Mouse (Mus musculus): ENCODE measurements at regions not wholly inside any gene's neighbourhood (a gene's known extent, or its start where the extent isn't known, plus 50 kb on each side); places are given as distances from the start of the nearest gene placed in this dataset.

DNA sequence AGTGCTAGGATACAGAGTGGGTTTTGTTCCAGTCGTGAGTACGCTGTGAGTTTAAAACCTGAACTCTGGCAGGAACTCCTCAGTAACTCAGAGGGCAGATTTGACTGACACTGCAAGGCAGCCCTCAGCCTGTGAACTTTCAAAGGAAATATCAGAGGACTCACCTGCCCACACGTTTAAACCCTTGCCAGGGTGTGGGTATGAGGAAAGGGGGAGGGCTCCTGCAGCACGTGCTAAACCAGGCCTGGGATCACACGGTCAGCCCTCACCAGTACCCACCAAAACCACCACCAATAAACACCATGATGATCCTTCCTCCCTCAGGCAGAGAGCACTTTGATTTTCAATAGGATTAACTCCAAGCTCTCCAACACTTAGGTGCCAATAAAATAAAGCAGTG lies 192.8 kb upstream of the Runx1 start:
- no peak for TF ChIP-seq CTCF (IDR thresholded peaks at IDR 0.05)

DNA sequence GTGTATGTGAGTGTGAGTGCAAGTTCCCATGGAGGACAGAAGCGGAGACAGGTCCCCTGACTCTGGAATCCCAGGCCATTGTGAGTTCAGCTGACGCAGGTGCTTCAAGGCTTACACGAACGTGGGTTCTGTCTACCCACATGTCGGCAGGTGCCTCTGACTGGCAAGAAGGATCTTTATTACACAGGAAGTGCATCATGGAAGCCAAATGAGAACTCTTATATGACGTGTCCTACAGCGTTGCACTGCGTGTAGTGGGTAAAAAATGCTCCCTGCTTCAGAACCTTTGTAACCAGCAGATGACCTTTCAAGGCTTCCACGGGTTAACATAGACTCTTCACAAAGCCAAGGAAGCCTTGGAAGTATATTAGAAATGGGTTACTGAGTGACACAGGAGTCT lies 191.1 kb upstream of the Runx1 start:
- WGBS, result 90% methylated on average over 9 of the region's 9 CpGs
- Histone ChIP-seq H3K9me3 (ENCODE audit: low read length) (no peaks in the 10 kb centered on the region), H3K4me2 (ENCODE audit: low read depth, low read length, poor library complexity, severe bottlenecking) (no peak overlapping the region), H3K36me3 (ENCODE audit: insufficient read depth, low read length) (no peaks in the 10 kb centered on the region), H3K9ac (replicated peaks; ENCODE audit: low read length, poor library complexity, severe bottlenecking) (no peak overlapping the region), H3K27me3 (ENCODE audit: insufficient read depth, low read length) (no peaks in the 10 kb centered on the region), H3K4me3 (ENCODE audit: low read depth, low read length) (no peak overlapping the region), H3K4me1 (ENCODE audit: insufficient read depth, low read length) (no peaks in the 10 kb centered on the region), H3K27ac (ENCODE audit: low read depth, low read length) (no peak overlapping the region)
- ATAC-seq (ENCODE audit: low FRiP score), result no peak
- DNase-seq (ENCODE audit: low spot score), result no peak
- TF ChIP-seq CTCF (IDR thresholded peaks at IDR 0.05), result no peak

More for the DNA sequence above, 192.8 kb upstream of the Runx1 start:
- no peaks in the 10 kb centered on the region for H3K4me1 ChIP-seq (ENCODE audit: insufficient read depth, low read length)
- H3K27ac ChIP-seq (ENCODE audit: low read depth, low read length), result no peak overlapping the region
- WGBS, result 49% methylated on average over 5 of the region's 5 CpGs
- no peaks in the 10 kb centered on the region for H3K27me3 ChIP-seq (ENCODE audit: insufficient read depth, low read length)
- H3K9me3 ChIP-seq (ENCODE audit: low read length), result no peaks in the 10 kb centered on the region
- no peaks in the 10 kb centered on the region for H3K36me3 ChIP-seq (ENCODE audit: insufficient read depth, low read length)
- no peak overlapping the region for H3K4me3 ChIP-seq (ENCODE audit: low read depth, low read length)
- ATAC-seq (ENCODE audit: low FRiP score) (no peak), DNase-seq (ENCODE audit: low spot score) (no peak)
- no peak overlapping the region for H3K9ac ChIP-seq (replicated peaks; ENCODE audit: low read length, poor library complexity, severe bottlenecking)
- no peak overlapping the region for H3K4me2 ChIP-seq (ENCODE audit: low read depth, low read length, poor library complexity, severe bottlenecking)

DNA sequence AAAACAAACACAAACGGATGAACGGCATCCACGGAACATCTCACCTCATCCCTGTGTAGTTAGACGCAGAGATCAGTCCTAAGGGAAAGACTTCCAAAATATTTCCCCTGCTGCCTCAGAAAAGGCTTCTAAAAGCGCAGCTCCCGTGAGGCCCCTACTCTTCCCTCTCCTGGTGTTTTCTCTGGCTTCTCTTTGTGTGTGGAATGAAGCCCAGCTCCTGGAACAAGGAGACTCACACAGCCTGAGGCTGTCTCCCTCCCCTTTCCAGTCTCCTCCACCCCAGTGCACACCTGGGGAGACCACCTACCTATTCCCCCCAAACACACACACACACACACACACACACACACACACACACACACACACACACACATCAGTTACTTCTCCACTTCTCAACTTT lies 189.7 kb upstream of the Runx1 start:
- WGBS, result 59% methylated on average over 6 of the region's 6 CpGs
- Histone ChIP-seq H3K9me3 (ENCODE audit: low read length) (no peaks in the 10 kb centered on the region), H3K4me3 (ENCODE audit: low read depth, low read length) (no peak overlapping the region), H3K4me1 (ENCODE audit: insufficient read depth, low read length) (no peaks in the 10 kb centered on the region), H3K36me3 (ENCODE audit: insufficient read depth, low read length) (no peaks in the 10 kb centered on the region), H3K27ac (ENCODE audit: low read depth, low read length) (no peak overlapping the region), H3K27me3 (ENCODE audit: insufficient read depth, low read length) (no peaks in the 10 kb centered on the region), H3K9ac (replicated peaks; ENCODE audit: low read length, poor library complexity, severe bottlenecking) (no peak overlapping the region), H3K4me2 (ENCODE audit: low read depth, low read length, poor library complexity, severe bottlenecking) (no peak overlapping the region)
- no peak for TF ChIP-seq CTCF (IDR thresholded peaks at IDR 0.05)
- ATAC-seq (ENCODE audit: low FRiP score) (no peak), DNase-seq (ENCODE audit: low spot score) (no peak)

DNA sequence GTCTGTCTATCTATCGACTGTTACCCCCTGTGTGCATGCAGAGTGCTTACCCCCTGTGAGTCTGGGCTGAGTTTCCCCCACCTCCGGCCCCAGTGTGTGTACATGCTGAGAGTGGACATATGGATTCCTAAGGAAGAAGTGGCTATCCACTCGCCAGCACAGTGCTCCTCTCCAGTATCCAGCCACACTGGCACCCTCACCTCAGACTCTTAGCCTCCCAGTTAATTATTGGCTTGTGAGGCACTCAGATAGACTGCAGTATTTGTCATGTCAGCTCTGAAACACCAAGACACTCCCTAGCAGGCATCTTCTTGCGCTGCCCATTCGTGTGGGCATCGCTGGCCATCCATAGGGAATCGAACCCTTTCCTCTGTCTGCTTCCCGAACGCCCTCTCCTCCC lies 189.0 kb upstream of the Runx1 start:
- ATAC-seq (ENCODE audit: low FRiP score), result no peak
- 93% methylated on average over 9 of the region's 9 CpGs for WGBS

GRCm38 (mm10) chr16:93013881-93014280 lies 187.9 kb upstream of the Runx1 start:
- H3K27me3 ChIP-seq (ENCODE audit: insufficient read depth, low read length), result no peaks in the 10 kb centered on the region
- no peaks in the 10 kb centered on the region for H3K4me1 ChIP-seq (ENCODE audit: insufficient read depth, low read length)
- TF ChIP-seq CTCF (IDR thresholded peaks at IDR 0.05), result no peak
- no peaks in the 10 kb centered on the region for H3K9me3 ChIP-seq (ENCODE audit: low read length)
- no peak overlapping the region for H3K4me3 ChIP-seq (ENCODE audit: low read depth, low read length)
- H3K36me3 ChIP-seq (ENCODE audit: insufficient read depth, low read length), result no peaks in the 10 kb centered on the region
- no peak overlapping the region for H3K4me2 ChIP-seq (ENCODE audit: low read depth, low read length, poor library complexity, severe bottlenecking)
- 59% methylated on average over 8 of the region's 8 CpGs for WGBS
- ATAC-seq (ENCODE audit: low FRiP score) (no peak), DNase-seq (ENCODE audit: low spot score) (no peak)
- no peak overlapping the region for H3K9ac ChIP-seq (replicated peaks; ENCODE audit: low read length, poor library complexity, severe bottlenecking)
- H3K27ac ChIP-seq (ENCODE audit: low read depth, low read length), result no peak overlapping the region

More for the DNA sequence above, 189.0 kb upstream of the Runx1 start:
- no peak overlapping the region for H3K9ac ChIP-seq (replicated peaks; ENCODE audit: low read length, poor library complexity, severe bottlenecking)
- H3K9me3 ChIP-seq (ENCODE audit: low read length), result no peaks in the 10 kb centered on the region
- no peak overlapping the region for H3K4me2 ChIP-seq (ENCODE audit: low read depth, low read length, poor library complexity, severe bottlenecking)
- no peak overlapping the region for H3K4me3 ChIP-seq (ENCODE audit: low read depth, low read length)
- no peak for DNase-seq (ENCODE audit: low spot score)
- no peaks in the 10 kb centered on the region for H3K27me3 ChIP-seq (ENCODE audit: insufficient read depth, low read length)
- no peaks in the 10 kb centered on the region for H3K36me3 ChIP-seq (ENCODE audit: insufficient read depth, low read length)
- no peak for TF ChIP-seq CTCF (IDR thresholded peaks at IDR 0.05)
- H3K4me1 ChIP-seq (ENCODE audit: insufficient read depth, low read length), result no peaks in the 10 kb centered on the region
- H3K27ac ChIP-seq (ENCODE audit: low read depth, low read length), result no peak overlapping the region

GRCm38 (mm10) chr16:93013256-93013655 lies 187.3 kb upstream of the Runx1 start:
- Histone ChIP-seq H3K9me3 (ENCODE audit: low read length) (no peaks in the 10 kb centered on the region), H3K9ac (replicated peaks; ENCODE audit: low read length, poor library complexity, severe bottlenecking) (no peak overlapping the region), H3K27ac (ENCODE audit: low read depth, low read length) (no peak overlapping the region), H3K4me2 (ENCODE audit: low read depth, low read length, poor library complexity, severe bottlenecking) (no peak overlapping the region), H3K4me1 (ENCODE audit: insufficient read depth, low read length) (no peaks in the 10 kb centered on the region), H3K36me3 (ENCODE audit: insufficient read depth, low read length) (no peaks in the 10 kb centered on the region), H3K27me3 (ENCODE audit: insufficient read depth, low read length) (no peaks in the 10 kb centered on the region), H3K4me3 (ENCODE audit: low read depth, low read length) (no peak overlapping the region)
- no peak for TF ChIP-seq CTCF (IDR thresholded peaks at IDR 0.05)
- WGBS, result 90% methylated on average over 7 of the region's 7 CpGs
- no peak for DNase-seq (ENCODE audit: low spot score)
- no peak for ATAC-seq (ENCODE audit: low FRiP score)
